Mouse (Mus musculus) regulatory T cell (primary cell): ENCODE data around the gene Wdr20.

Experiments
- in situ Hi-C: fragments of 300-600 bp; cut with MboI, MseI; formaldehyde crosslinking; loops from one replicate; pipeline ENCODE4 v1.15.1; 2025; ENCODE audit warnings: high pct_unique_total_duplicates

The Wdr20 gene

GRCm38 (mm10) chr12:110819367-110819766 lies 81.6 kb downstream of the Wdr20 start:
- in situ Hi-C loops = no loop called here

- in situ Hi-C loops = no loop called here
Measured at GRCm38 (mm10) chr12:110821787-110822186, 84.0 kb downstream of the Wdr20 start.

GRCm38 (mm10) chr12:110822366-110822765 lies 84.6 kb downstream of the Wdr20 start:
- in situ Hi-C loops = no loop called here

GRCm38 (mm10) chr12:110828908-110829307 lies 91.2 kb downstream of the Wdr20 start:
- in situ Hi-C loops = no loop called here

GRCm38 (mm10) chr12:110830293-110831024 lies 92.7 kb downstream of the Wdr20 start:
- in situ Hi-C loops = no loop called here

GRCm38 (mm10) chr12:110835182-110835581 lies 97.4 kb downstream of the Wdr20 start:
- in situ Hi-C loops = no loop called here

- in situ Hi-C loops = no loop called here
Measured at GRCm38 (mm10) chr12:110836729-110837128, 99.0 kb downstream of the Wdr20 start.

GRCm38 (mm10) chr12:110837192-110837841 lies 99.6 kb downstream of the Wdr20 start:
- in situ Hi-C loops = no loop called here

GRCm38 (mm10) chr12:110837850-110838249 lies 100.1 kb downstream of the Wdr20 start:
- in situ Hi-C loops = no loop called here

- in situ Hi-C loops = loop anchor here (5.0 to 10.0 kb wide), 2 partner anchors 126 to 233 kb away; no protein-coding TSS in a partner anchor
Measured at GRCm38 (mm10) chr12:110840348-110841198, 102.8 kb downstream of the Wdr20 start, which contains the start of gene Mok. Gene Mok, minus strand, starts transcription at chr12:110840939.

GRCm38 (mm10) chr12:110841731-110842493 lies 104.2 kb downstream of the Wdr20 start:
- in situ Hi-C loops = loop anchor here (5.0 to 10.0 kb wide), 2 partner anchors 127 to 235 kb away; no protein-coding TSS in a partner anchor

GRCm38 (mm10) chr12:110843194-110844048 lies 105.7 kb downstream of the Wdr20 start:
- in situ Hi-C loops = loop anchor here (5.0 to 10.0 kb wide), 2 partner anchors 129 to 236 kb away; no protein-coding TSS in a partner anchor

GRCm38 (mm10) chr12:110844227-110845130 lies 106.7 kb downstream of the Wdr20 start:
- in situ Hi-C loops = loop anchor here (5.0 to 10.0 kb wide), 2 partner anchors 130 to 237 kb away; no protein-coding TSS in a partner anchor

- in situ Hi-C loops = loop anchor here (10.0 kb wide), 1 partner anchor 131 kb away; no protein-coding TSS in a partner anchor
Measured at GRCm38 (mm10) chr12:110845131-110845880, 107.6 kb downstream of the Wdr20 start.

- in situ Hi-C loops = loop anchor here (10.0 kb wide), 1 partner anchor 131 kb away; no protein-coding TSS in a partner anchor
Measured at GRCm38 (mm10) chr12:110846191-110846765, 108.5 kb downstream of the Wdr20 start.

GRCm38 (mm10) chr12:110850010-110850928 lies 112.5 kb downstream of the Wdr20 start, which contains the start of gene Zfp839:
Gene Zfp839, plus strand, starts transcription at chr12:110850253.
- in situ Hi-C loops = no loop called here

- in situ Hi-C loops = no loop called here
Measured at GRCm38 (mm10) chr12:110850929-110851256, 113.1 kb downstream of the Wdr20 start.
